Mouse (Mus musculus): ENCODE results near the gene Msmp. TPM values are rescaled to one million over a fixed set of nuclear protein-coding genes. Genes with fewer than 3 reads are reported as not detected.
"Not testable (repeated sequence)": the region's sequence is repeated elsewhere in the genome, so short reads cannot be mapped to it uniquely, and the experiment has no call there.

Msmp gene
- not detected for total RNA-seq (2021)

DNA sequence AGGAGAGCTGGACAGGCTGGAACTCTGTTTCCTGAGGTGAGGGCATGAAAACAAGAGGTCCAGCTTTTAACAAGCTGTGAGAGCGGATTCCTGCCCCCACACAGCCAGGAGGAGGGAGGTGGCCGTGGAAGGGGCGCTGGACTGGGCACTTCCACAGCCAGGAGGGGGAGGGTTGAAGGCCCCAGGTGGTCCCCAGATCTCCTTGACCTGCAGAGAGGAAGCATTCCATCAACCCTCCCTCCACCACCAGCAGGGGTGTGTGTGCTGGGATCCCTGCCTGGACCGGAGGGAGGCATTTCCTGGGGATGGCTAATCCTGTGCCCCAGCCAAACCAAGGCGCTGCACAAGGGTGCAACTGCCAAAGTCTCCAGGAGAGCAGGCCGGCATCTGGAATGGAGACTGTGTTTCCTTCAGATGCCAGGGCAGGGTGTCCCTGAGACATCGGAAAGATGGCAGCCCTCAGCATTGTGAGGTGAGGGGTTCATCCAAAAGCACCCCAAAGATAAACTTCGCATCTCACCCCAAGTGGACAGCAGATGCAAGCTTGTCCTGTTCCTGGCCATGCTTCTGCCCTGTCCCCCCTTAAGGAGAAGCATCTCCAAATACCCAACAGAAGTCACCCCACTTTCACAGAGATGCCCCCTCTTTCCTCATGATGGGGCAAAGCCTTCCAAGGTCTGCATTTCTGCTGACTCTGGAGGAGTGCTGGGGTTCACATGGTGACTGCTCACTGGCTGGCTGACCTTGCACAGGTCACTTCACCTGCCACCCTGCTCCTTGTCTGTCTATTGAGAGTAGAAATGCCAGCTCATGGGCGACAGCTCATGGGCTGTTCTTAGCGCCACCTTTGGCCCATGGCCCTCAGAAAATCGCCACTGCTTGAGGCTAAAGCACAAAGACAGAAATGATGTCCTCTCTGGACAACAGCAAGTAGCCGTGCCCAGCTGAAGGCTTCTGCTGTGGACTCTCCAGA lies at the start of gene Msmp:
Gene Msmp (minus strand): TSS at position 51 of the 973 bp plus-strand sequence.
- no peak for DNase-seq

DNA sequence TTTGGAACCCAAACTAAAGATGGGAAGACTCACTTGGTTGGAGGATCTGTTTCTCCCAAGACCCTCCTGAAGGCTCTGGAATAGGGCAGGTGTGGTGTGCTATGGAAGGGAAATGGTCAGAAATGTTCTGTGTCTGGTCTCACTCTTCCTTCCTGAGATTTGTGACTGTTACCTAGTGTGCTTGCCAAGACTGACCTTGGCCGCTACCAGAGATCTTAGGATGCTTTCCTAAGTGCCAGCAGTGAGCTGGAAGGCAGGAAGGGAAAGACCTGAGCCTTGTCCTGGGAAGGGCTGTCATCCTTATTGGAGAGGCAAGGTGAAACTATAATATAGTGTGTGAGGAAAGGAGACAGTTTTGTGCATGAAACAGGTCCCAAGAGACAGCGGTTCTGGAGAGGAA lies 49.4 kb upstream of the Msmp start:
- no peak for DNase-seq

DNA sequence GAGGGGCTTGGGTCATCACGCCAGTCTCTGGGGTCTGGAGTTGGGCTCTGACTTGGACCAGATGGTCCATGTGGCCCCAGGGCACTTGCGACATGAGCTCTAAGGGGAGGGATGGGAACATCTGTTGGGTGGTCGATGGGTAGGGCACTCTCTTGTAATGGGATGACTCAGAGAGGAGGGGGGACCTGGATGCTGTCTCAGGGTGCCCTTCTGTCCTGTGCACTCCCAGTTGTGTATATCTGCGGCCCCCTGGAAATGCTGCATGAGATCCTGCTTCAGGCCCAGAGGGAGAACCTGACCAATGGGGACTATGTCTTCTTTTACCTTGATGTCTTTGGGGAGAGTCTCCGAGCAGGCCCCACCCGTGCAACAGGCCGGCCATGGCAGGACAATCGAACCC lies 49.0 kb upstream of the Msmp start:
- no peak for DNase-seq

DNA sequence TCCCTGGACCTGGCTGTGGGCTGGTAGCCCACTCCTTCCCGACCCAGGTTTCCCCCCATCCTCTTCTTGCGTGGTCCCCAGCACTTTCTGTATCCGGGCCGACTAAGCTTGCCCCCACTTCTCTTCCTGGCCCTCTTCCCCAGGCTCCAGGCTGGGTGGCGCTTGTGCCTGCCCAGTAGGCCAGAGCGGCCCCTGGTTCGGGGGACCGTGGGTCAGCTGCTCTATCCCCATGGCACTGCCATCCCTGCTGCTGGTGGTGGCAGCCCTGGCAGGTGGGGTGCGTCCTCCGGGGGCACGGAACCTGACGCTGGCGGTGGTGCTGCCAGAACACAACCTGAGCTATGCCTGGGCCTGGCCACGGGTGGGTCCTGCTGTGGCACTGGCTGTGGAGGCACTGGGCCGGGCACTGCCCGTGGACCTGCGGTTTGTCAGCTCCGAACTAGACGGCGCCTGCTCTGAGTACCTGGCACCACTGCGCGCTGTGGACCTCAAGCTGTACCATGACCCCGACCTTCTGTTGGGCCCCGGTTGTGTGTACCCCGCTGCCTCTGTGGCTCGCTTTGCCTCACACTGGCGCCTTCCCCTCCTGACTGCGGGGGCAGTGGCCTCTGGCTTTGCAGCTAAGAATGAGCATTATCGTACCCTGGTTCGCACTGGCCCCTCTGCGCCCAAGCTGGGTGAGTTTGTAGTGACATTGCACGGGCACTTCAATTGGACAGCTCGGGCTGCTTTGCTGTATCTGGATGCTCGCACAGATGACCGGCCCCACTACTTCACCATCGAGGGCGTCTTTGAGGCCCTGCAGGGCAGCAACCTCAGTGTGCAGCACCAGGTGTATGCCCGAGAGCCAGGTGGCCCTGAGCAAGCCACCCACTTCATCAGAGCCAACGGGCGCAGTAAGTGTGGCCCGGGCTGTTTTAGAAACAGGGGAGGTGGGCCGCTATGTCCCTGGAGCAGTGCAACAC lies 47.9 kb upstream of the Msmp start:
- DNase-seq = peak; percentile 18 to 21

DNA sequence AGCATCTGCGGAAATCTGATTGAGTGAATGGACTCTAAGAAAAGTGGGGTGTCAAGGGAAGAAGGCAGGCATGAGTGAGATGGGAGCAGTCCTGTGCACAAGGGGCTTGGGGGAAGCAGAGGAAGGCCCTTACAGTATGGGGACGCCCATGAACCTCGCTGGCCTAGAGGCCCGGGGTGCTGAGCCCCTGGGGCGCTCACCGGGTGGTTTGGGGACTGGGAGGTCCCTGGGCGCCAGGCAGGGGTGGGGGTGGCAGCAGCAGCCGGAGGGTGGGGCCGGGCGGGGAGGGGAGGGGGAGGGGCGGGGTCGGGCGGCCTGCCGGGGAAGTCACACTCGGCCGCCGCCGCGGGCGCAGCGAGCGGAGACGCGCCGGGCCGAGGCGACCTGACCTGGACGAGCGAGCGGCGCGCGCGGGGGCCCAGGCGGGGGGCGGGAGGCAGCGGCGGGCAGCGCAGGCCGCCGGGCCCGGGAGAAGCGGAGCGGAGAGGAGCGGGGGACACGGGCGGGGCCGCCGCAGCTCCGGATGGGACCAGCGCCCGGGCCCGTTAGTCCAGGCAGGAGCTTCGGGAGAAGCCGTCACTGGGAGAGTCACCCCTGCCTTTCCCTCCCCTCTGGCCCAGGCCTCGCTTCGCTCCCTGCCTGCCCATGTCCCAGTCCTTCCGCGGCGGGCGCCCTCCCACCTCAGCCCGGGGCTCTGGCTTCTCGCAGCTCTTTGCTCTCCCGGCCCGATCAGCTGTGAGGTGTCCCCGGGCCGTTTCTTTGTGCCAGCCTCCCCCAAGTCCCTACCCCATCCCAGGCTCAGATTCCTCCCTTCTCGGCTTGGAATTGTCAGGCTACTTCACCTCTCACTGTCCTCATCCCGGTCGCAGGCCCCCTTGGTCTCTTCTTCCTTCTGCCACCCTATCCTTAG lies 47.0 kb upstream of the Msmp start, which contains the start of gene Npr2:
Gene Npr2 (plus strand): TSS at position 890 of the 910 bp plus-strand sequence.
- peak; percentile 40 to 41 for DNase-seq

DNA sequence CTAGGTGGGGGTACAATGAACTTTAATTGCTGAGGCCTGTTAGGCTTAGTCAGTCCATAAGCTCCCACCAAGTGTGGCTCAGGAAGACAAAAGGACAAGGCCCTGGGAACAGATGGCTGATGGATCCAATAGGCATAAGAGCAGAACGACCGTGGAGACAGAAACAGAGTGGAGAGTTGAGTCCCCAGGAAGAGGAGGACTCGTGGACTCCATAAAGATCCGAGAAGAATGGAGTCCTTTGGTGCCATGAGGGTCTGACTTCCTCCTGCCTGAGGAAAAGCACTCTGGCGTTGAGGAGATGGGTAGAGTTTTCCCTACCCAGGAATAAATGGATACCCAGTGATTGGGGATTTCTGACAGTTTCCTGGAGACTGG lies 46.4 kb upstream of the Msmp start:
- no peak for DNase-seq

DNA sequence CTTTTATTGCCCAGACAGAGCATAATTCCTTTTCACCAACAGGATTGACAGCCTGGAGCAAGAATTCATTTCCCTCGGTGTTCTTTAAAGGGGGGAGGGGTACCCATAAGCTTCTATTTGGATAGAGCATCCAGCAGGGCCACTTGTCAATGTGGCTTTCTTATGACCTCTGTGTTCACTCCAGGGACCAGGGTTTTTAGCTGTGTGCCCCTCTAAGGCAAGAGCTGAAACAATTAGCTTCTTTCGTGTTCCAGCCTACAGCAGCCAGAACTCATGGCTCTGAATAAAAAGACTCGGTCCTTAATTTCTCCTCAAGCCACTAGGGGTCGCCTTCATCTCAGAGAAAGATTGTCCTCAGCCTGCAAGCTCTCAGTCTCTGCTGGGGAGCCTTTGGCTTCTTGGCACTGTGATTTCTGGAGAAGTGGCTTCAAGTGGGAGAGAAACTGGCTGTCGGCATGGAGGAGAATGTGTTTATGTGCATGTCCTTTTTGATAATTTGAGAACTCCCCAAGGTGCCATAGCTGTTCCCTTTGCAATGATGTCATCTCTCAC lies 45.8 kb upstream of the Msmp start:
- peak; percentile 70 to 81 for DNase-seq

DNA sequence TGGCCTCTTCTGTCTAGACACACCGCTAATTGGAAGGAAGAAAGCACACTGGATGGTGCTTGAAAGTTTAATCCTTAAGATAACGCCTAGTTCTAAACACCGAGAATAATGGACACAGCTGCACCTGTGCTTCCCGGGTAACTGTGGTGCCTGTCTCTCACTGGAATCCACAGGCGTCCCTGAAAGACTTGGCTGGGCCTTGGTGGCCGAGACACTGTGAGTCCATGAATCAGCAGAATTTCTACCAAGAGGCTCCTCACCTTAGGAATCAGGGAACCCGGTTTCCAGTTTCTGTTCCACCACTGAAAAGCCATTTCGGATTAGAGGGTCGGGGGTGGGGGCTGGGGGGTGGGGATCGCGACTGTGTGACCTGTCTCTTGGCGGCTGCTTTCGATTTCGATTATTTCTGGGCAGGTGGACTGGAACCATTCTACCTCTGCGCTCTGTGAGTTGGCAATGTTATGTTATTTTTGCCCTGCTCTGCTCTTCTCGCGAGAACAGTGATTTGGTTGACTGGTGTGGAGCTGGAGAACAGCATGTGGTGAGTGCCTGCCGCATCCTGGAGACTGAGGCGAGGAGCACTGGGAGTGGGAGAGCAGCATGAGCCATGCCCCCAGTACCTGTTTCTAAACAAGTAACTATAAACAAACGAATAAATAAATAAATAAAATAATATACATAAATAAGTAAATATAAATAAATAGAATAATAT lies 45.0 kb upstream of the Msmp start:
- DNase-seq = no peak

DNA sequence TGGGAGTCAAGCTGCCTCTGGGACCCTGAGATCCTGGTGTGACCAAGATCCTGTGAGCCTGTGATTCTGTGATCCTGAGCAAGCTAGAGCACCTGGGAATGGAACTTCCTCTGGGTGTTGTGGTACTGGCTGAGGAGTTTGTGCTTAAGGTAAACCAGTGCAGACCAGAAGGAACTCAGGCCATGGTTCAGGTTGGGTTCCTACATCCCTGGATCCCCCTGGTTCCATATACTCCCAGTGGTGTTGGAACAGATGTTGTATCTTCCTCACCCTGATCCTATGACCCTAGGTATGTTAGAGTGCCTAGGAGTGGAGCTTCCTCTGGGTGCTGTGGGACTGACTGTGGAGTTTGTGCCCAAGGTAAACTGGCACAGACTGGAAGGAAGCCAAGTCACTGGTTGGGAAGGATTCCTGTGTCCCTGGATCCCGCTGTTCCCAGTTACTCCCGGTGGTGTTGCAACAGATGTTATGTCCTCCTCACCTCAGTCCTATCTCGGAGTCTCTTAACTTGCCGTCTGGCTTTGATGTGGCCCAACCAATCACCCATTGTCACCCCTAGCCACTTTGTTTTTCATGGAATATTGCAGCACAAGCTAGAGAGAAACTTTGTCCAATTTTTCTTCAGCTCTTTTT lies 36.0 kb upstream of the Msmp start:
- DNase-seq = no peak

DNA sequence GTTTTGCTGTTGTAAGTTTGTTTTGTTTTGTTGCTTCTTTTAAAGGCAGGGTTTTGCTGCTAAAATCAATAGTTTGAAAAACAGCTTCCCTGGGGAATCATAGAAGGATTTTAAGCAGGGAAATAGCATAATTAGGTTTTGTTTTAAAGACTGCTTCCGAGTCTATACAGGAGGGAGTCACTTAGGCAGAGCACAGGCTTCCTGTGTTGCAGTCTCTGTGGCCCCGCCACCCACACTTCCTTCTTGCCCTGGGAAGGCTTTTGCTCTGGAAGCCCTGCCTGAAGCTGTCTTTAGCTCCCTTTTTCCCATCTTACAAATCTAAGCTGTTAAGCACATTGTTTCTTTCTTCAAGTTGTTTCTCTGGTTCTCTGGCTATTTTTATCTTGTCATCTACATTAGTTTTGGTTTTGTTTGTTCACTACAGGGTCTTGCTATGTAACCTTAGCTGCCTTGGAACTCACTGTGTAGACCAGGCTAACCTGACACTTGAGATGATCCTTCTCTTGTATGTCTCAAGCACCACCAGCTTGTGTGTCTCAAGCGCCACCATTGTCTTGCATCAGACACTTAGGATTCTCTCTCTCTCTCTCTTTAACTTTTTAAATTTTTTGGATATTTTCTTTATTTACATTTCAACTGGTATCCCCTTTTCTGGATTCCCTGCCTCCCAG lies 28.9 kb upstream of the Msmp start:
- no peak for DNase-seq

DNA sequence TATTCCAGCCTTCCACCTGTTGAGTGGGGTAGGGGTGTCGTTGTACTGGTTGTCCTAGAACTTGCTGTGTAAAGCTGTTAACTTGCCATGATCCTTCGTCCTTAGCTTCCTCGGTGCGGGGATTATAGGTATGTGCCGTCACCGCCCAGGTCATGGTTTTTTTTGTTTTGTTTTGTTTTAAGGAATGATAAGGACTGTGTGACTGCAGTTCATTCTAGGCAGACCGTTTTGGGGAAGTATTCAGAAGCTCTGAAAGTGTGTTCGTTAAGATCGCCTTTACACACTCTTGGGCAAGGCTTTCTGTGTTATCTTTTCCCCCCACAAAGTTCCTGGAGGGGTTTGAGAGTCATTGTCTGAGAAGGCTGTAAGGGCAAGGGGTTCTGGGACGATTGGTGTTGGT lies 28.2 kb upstream of the Msmp start:
- DNase-seq = no peak

DNA sequence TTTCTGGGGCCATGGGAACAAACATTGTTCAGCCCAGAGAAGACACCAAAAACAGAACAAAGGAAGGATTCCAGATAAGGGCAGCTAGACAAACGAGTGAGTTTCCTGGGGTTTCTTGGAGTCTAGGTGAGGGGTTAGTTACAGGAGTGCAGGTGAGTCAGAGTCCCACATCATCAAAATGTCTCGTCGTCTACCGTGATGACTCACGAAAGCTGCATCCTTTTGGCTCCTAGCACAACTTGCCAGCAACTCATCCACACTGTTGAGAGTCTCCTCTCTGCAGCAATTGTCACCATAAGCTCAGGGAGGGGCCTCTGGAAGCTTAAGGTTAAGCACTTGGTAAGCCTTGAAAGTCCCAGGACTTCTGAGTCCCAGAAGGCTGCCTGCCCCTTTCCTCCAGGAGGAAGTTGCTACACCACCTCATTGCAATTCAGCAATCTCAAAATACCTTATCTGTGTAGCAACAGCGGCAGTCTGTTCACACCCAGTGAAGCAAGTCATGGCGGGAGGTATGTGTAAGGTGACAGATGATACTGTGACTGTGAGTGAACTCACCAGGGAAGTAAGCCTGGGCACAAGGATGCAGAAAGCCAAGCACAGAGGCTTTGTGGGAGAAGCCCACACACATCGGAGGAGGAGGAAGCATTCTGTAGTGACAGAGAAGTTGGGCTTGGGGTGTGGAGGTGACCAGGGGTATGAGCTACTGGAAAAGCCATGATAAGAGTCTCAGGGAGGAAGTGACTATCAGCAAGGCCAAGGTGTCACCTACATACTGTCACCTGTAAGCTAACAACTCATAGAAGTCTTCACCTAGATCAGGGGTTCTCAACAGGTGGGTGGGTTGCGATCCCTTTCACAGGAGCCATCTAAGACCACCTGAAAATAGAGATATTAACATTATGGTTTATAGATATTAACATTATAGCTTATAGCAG lies 20.7 kb upstream of the Msmp start:
- DNase-seq = no peak

DNA sequence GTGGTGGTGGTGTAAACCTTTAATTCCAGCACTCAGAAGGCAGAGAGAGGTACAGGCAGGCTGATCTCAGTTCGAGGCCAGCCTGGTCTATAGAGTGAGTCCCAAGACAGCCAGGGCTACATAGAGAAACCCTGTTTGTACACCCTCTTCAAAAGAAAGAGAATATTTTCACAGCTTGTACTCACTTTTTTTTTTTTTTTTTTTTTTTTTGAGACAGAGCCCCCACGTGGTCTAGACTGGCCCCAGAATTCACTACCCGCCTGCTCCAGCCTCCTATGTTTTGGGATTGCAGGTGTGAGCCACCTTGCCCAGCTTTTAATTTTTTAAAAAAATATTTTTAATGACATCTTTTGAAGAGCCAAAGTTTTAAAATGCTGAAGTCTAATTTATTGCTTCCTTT lies 19.8 kb upstream of the Msmp start:
- no peak for DNase-seq

DNA sequence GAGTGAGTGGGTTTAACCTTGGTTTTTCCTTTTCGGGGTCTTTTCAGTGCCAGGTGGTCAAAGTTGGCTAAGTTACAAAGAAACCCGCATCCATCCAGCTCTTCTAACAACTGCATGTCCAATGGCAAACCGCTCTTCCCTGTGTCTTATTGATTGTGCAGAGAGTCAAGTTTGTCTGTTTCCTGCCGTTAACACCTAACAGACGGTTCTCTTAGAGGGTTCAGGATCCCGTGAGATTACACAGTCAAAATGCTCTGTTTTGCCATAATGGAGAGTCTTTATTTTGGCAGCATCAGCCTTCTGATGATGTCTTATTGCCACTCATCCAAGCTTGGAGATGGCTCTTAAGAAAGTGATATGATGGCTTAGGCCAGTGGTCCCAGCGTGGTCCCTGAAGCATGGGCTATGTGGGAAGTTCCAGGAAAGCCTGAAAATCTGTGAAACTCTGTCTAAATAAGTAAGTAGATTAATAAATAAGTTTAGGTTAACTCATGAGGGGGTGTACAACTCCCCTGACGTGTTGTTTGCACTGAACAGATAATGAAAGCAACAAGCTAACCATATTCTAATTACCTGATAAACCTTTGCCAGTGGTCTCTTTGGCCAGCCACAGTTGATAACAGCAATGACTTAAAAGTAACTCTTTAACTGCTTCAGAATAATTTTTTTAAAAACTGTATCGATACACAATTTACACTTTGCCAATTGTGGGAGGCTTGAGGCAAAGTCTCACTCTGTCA lies 16.1 kb upstream of the Msmp start:
- DNase-seq = no peak

DNA sequence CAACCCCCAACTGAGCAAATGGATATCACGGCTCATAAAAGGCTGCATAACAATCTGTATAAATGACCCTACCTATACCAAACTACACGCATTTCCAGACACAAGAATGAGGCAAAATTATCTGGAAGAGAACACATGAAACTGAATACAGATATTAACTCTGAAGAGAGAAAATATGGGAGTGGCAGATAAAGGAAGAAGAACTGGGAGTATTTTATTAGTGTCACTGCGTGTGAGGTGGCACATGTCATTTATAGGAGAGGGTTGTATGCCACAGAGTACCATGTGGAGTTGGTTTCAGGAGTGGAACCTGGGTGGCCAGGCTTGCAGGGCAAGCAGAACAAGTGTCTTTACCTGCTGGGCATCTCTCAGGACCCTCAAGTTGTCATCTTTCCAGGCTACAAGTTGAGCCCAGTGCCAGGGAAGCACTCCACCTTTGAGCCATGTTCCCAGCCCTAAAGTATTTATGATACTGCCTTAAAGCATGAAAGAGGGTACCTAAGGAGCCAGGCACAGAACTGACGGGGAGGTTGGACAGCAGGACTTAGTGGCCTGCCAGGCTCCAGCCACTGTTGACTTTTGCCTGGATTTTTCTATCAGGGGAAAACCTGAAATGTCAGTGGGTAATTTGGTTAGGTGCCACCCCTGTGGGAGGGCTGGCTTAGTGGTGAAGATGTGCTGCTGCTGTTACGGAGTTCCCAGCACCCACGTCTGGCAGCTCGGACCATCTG lies 14.5 kb upstream of the Msmp start:
- DNase-seq = no peak

DNA sequence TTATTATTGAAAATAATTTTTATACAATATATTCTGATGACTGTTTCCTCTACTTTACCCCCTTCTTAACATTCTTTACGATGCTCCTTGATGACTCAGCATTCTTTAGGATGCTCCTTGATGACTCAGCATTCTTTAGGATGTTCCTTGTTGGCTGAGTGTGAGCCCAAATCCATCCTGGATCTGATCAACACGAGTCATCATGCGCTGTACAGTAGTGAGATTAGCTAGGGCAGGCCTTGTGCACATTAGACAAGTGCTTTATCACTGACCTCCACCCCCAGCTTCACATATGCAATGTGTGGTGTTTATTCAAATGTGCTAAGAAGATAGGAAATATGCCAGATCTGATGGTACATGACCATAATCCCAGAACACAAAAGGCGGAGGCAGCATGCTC lies 13.9 kb upstream of the Msmp start:
- no peak for DNase-seq

DNA sequence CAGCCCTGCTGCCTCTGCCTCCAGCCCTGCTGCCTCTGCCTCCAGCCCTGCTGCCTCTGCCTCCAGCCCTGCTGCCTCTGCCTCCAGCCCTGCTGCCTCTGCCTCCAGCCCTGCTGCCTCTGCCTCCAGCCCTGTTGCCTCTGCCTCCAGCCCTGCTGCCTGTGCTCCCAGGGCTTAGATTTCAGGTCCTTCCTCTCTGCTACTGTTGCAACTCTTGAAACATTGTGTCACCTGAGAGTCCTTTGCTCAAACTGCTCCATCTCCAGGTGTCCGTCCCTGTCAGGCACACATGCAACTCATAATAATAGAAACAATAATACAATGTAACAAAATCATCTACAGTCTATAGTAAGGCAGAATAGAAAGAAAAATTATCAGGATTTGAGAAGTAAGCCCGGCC lies 12.3 kb upstream of the Msmp start:
- not testable (repeated sequence) for DNase-seq

Measured in layer of hippocampus, postnatal 36 days (tissue).